Mouse (Mus musculus) hindbrain, embryonic 10.5 days (tissue): ENCODE results near the gene Serpine1. TPM values are rescaled to one million over a fixed set of nuclear protein-coding genes. Genes with fewer than 3 reads are reported as not detected.
A peak's percentile ranks its signal among the peaks of the same experiment; 100 is the strongest.
"Not testable (repeated sequence)": the region's sequence is repeated elsewhere in the genome, so short reads cannot be mapped to it uniquely, and the experiment has no call there.

Experiments used
- DNase-seq: peaks from one replicate; pipeline ENCODE4 v3.0.0-alpha.2; 2017; ENCODE audit warnings: low spot score
- H3K27ac ChIP-seq: fragments of 300-500 bp; sonication (generic); 2 replicates; pipeline ENCODE4 v1.5.1; 2016; ENCODE audit warnings: mild to moderate bottlenecking, moderate library complexity
- H3K27me3 ChIP-seq: fragments of 300-500 bp; sonication (generic); 2 replicates; pipeline ENCODE4 v1.6.1; 2016; ENCODE audit warnings: mild to moderate bottlenecking; ENCODE audit not compliant: poor library complexity, insufficient read depth, severe bottlenecking
- H3K36me3 ChIP-seq: fragments of 300-500 bp; sonication (generic); 2 replicates; pipeline ENCODE4 v1.6.1; 2016; ENCODE audit warnings: mild to moderate bottlenecking, moderate library complexity
- H3K4me1 ChIP-seq: fragments of 300-500 bp; sonication (generic); replicated peaks from 2 replicates; pipeline ENCODE4 v1.6.1; 2016; ENCODE audit warnings: mild to moderate bottlenecking
- H3K4me3 ChIP-seq: fragments of 300-500 bp; sonication (generic); 2 replicates; pipeline ENCODE4 v1.5.1; 2016; ENCODE audit warnings: mild to moderate bottlenecking, moderate library complexity
- H3K9me3 ChIP-seq: fragments of 300-500 bp; sonication (generic); 2 replicates; pipeline ENCODE4 v1.6.1; 2016; ENCODE audit warnings: mild to moderate bottlenecking, moderate library complexity
- whole genome bisulfite sequencing: fragments of 180-500 bp; shearing (Covaris S2); methylation state at CpG from one replicate; pipeline ENCODE4 v1.1.7; 2016; 5-methylcytosine and 5-hydroxymethylcytosine counted together
- polyA plus RNA-seq: library from polyadenylated mRNA; unstranded; fragments of >200 nt; fragmentation: Nextera tagmentation; extraction: Ambion mirVana; gene quantifications from 2 replicates; pipeline ENCODE4 v1.2.1, GENCODE M21; 2016

Gene Serpine1
- polyA plus RNA-seq, result not detected in 2 replicates

DNA sequence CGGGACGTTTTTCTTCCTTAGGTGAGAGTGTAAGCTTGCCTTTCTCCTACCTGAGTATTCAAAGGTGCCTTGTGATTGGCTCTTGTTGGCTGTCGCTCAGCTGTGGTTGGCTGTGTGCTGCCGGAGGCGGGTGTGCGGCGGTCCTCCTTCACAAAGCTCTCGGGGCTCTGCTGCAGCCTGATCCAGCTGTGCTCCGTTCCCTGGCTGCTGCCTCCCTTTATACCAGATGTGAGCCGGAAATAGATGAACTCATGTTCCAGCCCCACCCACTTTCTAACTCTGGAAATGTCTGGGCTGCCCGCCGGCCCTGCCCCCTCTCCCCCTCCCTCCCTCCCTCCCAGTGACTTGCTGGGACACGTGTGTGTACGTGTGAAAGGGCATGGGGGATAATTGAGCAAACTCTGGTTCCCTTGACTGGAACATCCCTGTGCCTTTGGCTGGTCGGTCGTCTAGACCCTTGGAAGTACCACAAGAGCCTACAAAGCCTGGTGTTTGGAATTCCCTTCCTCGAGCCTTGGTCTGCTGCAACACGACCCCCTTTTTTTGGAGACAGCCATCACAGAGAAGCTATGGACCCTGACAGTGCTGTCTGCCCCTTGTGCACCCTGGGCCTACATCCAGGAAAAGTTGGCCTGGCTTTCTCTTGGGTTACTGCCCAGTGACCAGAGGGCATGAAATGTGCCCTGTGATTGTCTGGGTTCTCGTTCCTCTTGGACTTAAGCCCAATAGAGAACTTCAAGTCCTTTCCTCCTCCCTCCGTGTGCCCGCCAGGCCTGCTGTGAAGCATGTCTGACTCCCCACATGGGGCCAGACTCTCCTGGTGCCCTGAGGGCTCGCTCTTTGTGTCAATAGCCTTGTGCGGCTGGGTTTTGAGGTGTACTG lies at the start of gene Serpine1:
Serpine1 (minus strand) TSS at position 190 of the 882 bp plus-strand sequence.
- peak within 1 kb of the TSS; percentile 57 for H3K27ac ChIP-seq
- peaks cover 34% of the 10 kb centered on the region for H3K4me1 ChIP-seq
- H3K27me3 ChIP-seq, result no peaks in the 10 kb centered on the region
- 20% methylated on average over 23 of the region's 23 CpGs for WGBS
- peak within 1 kb of the TSS; percentile 45 for H3K4me3 ChIP-seq
- no peaks in the 10 kb centered on the region for H3K9me3 ChIP-seq
- DNase-seq, result peak; percentile 68
- H3K36me3 ChIP-seq, result no peaks in the 10 kb centered on the region

GRCm38 (mm10) chr5:137121280-137121679 lies 49.2 kb upstream of the Serpine1 start:
- Histone ChIP-seq H3K4me1 (peaks cover 14% of the 10 kb centered on the region), H3K4me3 (no peak overlapping the region), H3K9me3 (no peaks in the 10 kb centered on the region), H3K27ac (no peak overlapping the region), H3K27me3 (no peaks in the 10 kb centered on the region), H3K36me3 (no peaks in the 10 kb centered on the region)
- no peak for DNase-seq
- 75% methylated on average over 4 of the region's 4 CpGs for WGBS

GRCm38 (mm10) chr5:137118878-137119277 lies 46.8 kb upstream of the Serpine1 start:
- no peaks in the 10 kb centered on the region for H3K9me3 ChIP-seq
- no peak overlapping the region for H3K27ac ChIP-seq
- WGBS, result 74% methylated on average over 4 of the region's 4 CpGs
- DNase-seq, result no peak
- no peak overlapping the region for H3K4me3 ChIP-seq
- H3K36me3 ChIP-seq, result peaks cover 9% of the 10 kb centered on the region
- H3K4me1 ChIP-seq, result peaks cover 30% of the 10 kb centered on the region
- H3K27me3 ChIP-seq, result no peaks in the 10 kb centered on the region

- not testable (repeated sequence) for DNase-seq, H3K4me3 ChIP-seq, H3K27ac ChIP-seq, H3K9me3 ChIP-seq, H3K27me3 ChIP-seq
- 93% methylated on average over 3 of the region's 3 CpGs for WGBS
- Histone ChIP-seq H3K4me1 (peaks cover 27% of the 10 kb centered on the region), H3K36me3 (peaks cover 17% of the 10 kb centered on the region)
Observed at GRCm38 (mm10) chr5:137117994-137118393, 45.9 kb upstream of the Serpine1 start.

GRCm38 (mm10) chr5:137116987-137117386 lies 44.9 kb upstream of the Serpine1 start:
- H3K4me1 ChIP-seq, result peaks cover 20% of the 10 kb centered on the region
- WGBS, result 79% methylated on average over 2 of the region's 2 CpGs
- no peak overlapping the region for H3K27ac ChIP-seq
- no peaks in the 10 kb centered on the region for H3K27me3 ChIP-seq
- H3K36me3 ChIP-seq, result peaks cover 26% of the 10 kb centered on the region
- no peak for DNase-seq
- peaks cover 8% of the 10 kb centered on the region; the same call in 1 of the 2 replicates for H3K9me3 ChIP-seq
- no peak overlapping the region for H3K4me3 ChIP-seq

GRCm38 (mm10) chr5:137115866-137116847 lies 44.1 kb upstream of the Serpine1 start, which contains the start of gene Trim56:
Gene Trim56, minus strand, starts transcription at chr5:137116209.
- Histone ChIP-seq H3K27me3 (no peaks in the 10 kb centered on the region), H3K4me3 (peak within 1 kb of the TSS; percentile 72), H3K9me3 (peaks cover 11% of the 10 kb centered on the region; the same call in 1 of the 2 replicates), H3K27ac (peak within 1 kb of the TSS; percentile 94), H3K4me1 (peaks cover 20% of the 10 kb centered on the region), H3K36me3 (peaks cover 33% of the 10 kb centered on the region)
- peak; percentile 68 for DNase-seq
- 10% methylated on average over 29 of the region's 29 CpGs for WGBS

DNA sequence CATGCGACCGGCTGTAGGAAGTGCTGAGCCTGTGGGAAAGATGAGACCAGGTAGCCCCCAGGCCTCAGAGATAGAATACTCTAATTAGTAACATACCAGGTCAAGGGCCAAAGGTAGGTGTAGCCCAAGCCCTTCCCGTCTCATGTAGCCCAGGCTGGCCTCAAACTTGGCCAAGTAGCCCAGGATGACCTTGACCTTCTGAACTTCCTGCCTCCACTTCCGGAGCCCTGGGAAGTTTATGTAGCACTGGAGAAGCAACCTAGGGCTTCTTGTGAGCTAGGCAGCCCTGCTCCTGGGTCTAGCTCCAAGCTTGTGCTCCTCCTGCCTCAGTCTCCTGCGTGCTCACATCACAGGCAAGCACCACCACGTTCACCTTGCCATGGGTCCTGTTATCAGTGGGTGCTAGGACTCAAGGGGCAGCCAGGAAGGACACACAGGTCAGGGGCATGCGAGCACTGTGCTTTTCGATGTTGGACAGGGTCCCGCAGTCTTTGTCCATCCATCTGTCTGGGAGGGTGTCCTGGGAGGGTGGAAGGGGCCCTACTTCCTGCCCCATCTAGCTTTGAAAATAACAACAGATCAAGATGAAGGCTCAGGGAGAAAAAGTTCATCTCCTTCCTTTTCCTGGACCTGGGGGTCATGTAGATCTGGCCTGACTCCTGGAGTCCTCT lies 43.0 kb upstream of the Serpine1 start:
- 81% methylated on average over 9 of the region's 9 CpGs for WGBS
- Histone ChIP-seq H3K4me3 (peak overlapping the region; percentile 72), H3K9me3 (peaks cover 13% of the 10 kb centered on the region; the same call in 1 of the 2 replicates), H3K4me1 (peaks cover 20% of the 10 kb centered on the region), H3K36me3 (peaks cover 33% of the 10 kb centered on the region), H3K27ac (peak overlapping the region; percentile 94), H3K27me3 (no peaks in the 10 kb centered on the region)
- DNase-seq, result no peak

- Histone ChIP-seq H3K9me3 (peaks cover 13% of the 10 kb centered on the region; the same call in 1 of the 2 replicates), H3K36me3 (peaks cover 33% of the 10 kb centered on the region), H3K27me3 (no peaks in the 10 kb centered on the region), H3K27ac (no peak overlapping the region), H3K4me1 (peaks cover 25% of the 10 kb centered on the region), H3K4me3 (no peak overlapping the region)
- no peak for DNase-seq
- 78% methylated on average over 5 of the region's 5 CpGs for WGBS
Observed at GRCm38 (mm10) chr5:137111542-137112408, 39.7 kb upstream of the Serpine1 start.

DNA sequence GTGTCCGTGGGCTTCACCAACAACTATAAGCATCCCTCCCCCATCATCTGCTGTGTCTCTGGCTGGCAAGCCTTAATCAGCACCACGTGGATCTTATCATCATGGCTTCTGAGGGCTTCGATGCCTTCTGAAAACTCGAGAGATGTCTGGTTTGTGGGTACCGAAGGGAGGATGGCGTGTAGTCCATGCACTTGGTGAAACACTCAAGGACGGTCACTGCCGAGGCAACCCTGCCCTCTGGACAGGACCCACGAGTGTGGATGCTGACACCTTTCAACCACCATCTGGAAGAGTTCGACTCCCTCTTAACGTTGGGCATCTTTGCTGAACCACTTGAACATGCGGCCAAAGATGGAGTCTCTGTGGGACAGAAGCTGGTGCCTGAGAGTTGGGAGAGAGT lies 38.8 kb upstream of the Serpine1 start:
- DNase-seq, result no peak
- Histone ChIP-seq H3K27me3 (no peaks in the 10 kb centered on the region), H3K4me1 (peaks cover 16% of the 10 kb centered on the region), H3K4me3 (no peak overlapping the region), H3K27ac (no peak overlapping the region), H3K36me3 (peaks cover 33% of the 10 kb centered on the region), H3K9me3 (peaks cover 13% of the 10 kb centered on the region; the same call in 1 of the 2 replicates)
- 92% methylated on average over 12 of the region's 12 CpGs for WGBS

DNA sequence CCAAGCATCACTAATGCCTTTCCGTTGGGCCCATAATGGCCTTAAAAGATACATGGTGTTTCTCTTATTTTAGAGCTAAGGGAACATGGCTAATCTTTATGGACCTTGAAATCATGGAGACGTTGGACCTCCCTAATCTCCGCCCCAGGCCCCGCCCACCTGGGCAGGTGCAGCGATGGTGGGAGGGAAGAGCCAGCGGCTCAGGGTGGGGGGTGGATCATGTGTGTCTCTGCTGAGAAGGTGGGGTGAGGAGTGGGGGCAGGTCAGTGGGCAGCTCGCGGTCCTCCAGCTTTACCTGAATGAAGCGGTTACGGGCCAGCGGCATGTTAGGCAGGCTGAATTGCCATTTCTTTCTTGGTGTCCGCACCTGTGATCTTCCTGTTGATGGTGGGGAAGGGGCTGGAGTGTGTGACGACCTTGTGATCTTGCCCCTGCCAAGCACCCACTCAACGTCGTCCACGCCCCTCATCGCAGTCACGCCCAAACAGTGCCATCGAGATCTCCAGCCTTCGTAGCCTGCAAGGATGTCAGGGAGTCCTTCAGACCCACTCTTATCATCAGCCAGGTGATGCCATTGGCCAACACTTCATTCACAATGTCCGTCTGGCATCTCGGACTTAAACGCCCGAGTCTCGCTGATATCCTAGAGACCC lies 38.0 kb upstream of the Serpine1 start:
- Histone ChIP-seq H3K9me3 (peaks cover 13% of the 10 kb centered on the region; the same call in 1 of the 2 replicates), H3K4me3 (no peak overlapping the region), H3K36me3 (peaks cover 33% of the 10 kb centered on the region), H3K27ac (no peak overlapping the region), H3K4me1 (peaks cover 8% of the 10 kb centered on the region), H3K27me3 (no peaks in the 10 kb centered on the region)
- 55% methylated on average over 25 of the region's 25 CpGs for WGBS
- no peak for DNase-seq

DNA sequence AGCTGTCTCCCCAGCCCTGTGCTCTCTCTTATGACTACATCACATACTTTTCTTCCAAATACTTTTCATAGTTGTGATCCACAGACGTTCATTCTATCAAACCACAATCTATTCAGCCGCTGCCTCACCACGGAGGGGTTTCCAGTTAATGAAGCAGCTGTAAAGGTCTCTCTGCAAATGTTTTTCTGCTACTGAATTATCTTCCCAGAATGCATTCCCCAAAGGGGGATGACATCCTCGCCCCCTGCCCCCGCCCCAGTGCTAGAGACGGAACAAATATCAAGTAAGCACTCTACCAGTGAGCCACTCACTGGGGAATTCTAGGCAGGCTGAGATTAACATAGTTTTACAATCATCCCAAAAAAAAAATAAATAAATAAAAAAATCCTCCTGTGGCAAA lies 36.0 kb upstream of the Serpine1 start:
- H3K4me3 ChIP-seq, result no peak overlapping the region
- no peak overlapping the region for H3K27ac ChIP-seq
- no peak for DNase-seq
- peaks cover 16% of the 10 kb centered on the region for H3K36me3 ChIP-seq
- H3K4me1 ChIP-seq, result peaks cover 11% of the 10 kb centered on the region
- 67% methylated on average over 6 of the region's 6 CpGs for WGBS
- H3K9me3 ChIP-seq, result peaks cover 13% of the 10 kb centered on the region; the same call in 1 of the 2 replicates
- H3K27me3 ChIP-seq, result no peaks in the 10 kb centered on the region
